Mouse (Mus musculus) heart, postnatal 14 days (tissue): Measurements from ENCODE around the gene Gsdma2. TPM values are rescaled to one million over a fixed set of nuclear protein-coding genes. Genes with fewer than 3 reads are reported as not detected.
A peak's percentile ranks its signal among the peaks of the same experiment; 100 is the strongest.

Source experiments
- DNase-seq, 2 experiments: peaks; one replicate each; pipeline ENCODE4 v3.0.0; 2021 to 2022
- intact Hi-C: fragments of 180-260 bp; cut with DNase I; formaldehyde crosslinking; loops from one replicate; pipeline ENCODE4 v1.15.1; 2025
- total RNA-seq, 2 experiments: library from RNA; stranded (reverse); gene quantifications; 2 replicates each; pipeline ENCODE4 v1.2.3; 2021

The Gsdma2 gene
- total RNA-seq, 2 experiments from 2014 or later = 0.22 to 0.50 TPM

- intact Hi-C loops = no loop called here
- DNase-seq = no peak
Observed at GRCm38 (mm10) chr11:98697225-98697624, 50.7 kb downstream of the Gsdma2 start.

GRCm38 (mm10) chr11:98698849-98699640, 52.5 kb downstream of the Gsdma2 start:
- DNase-seq = no peak

DNA sequence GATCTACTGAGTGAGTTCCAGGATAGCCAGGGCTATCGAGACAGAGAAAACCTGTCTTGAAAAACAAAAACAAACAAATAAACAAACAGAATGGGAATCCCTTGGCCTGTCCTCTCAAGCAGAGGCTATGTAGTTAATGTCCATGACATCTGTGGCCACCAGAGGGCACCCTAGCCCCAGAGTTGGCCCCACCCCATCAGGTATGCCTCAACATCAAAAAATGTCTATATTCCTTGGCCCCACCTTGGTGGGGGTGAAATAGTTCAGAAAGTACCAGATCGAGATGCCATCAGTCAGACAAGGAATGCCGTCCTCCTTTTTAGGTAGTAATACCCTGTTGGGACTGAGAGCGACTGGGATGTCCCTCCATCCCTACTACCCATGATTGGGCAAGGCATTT, 53.4 kb downstream of the Gsdma2 start:
- peak; percentile 85 to 89 for DNase-seq

More at GRCm38 (mm10) chr11:98698849-98699640, 52.5 kb downstream of the Gsdma2 start:
- intact Hi-C loops = no loop called here

DNA sequence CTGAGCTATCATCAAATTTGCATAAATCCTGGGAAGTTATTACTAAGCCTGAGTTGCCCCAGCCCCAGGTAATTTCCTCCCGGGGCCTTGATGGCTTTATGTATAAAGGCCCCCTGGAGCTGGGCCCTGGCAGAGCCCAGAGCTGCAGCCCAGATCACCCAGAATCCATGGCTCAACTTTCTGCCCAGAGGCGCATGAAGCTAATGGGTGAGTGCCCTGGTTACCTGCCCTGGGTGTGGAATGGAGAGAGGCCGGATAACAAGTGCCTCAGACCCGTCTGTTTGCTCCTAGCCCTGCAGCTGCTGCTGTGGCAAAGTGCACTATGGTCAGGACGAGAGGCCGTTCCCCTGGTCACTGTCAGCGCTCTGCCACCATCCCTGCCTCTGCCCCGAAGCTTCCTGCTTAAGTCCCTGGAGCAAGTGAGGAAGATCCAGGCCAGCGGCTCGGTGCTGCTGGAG, 54.7 kb downstream of the Gsdma2 start, which contains the start of gene Csf3:
Csf3 (plus strand) TSS at position 51 of the 458 bp plus-strand sequence.
- no peak for DNase-seq
- intact Hi-C loops = loop anchor here (2.0 kb wide), 2 partner anchors 128 to 208 kb away; no protein-coding TSS in a partner anchor

More for the DNA sequence above, 53.4 kb downstream of the Gsdma2 start:
- intact Hi-C loops = loop anchor here (1.0 to 2.0 kb wide), 3 partner anchors 88 to 209 kb away; no protein-coding TSS in a partner anchor

GRCm38 (mm10) chr11:98702323-98702722, 55.8 kb downstream of the Gsdma2 start:
- intact Hi-C loops = no loop called here
- no peak for DNase-seq

DNA sequence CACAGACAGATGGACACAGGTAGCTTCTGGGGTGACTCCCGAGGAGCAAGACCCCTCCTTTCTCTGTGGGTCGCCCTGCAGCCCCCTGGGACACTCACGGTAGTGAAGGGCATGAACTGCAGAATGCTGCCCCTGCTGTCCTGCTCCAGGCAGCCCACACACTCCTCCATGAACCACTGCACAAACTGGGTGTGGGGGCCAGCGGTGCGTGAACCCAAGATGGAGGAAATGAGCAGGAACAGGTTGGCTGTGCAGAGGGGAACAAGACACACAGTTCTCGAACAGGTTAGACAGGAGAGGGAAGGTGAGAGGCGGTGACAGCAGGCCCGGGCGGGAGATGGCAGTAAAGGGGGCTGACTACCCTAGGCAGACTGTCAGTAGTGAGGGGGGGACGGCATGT, 58.5 kb downstream of the Gsdma2 start:
- intact Hi-C loops = no loop called here

More for the DNA sequence above, 58.5 kb downstream of the Gsdma2 start:
- no peak for DNase-seq

Other genes with a start within 250 kb of the Gsdma2 start
- gene Pgap3, start 246.3 kb upstream of the Gsdma2 start, total RNA-seq = 10 to 100 TPM; 11.7 to 11.9 TPM
- gene Erbb2, start 234.3 kb upstream of the Gsdma2 start, total RNA-seq = 10 to 100 TPM; 11.3 TPM
- 10 to 100 TPM; 44.6 to 52.6 TPM for gene Mien1, start 207.8 kb upstream of the Gsdma2 start, total RNA-seq
- gene Grb7, start 200.4 kb upstream of the Gsdma2 start, total RNA-seq = under 1 TPM in 1 of 2 experiments, not detected in 1; 0.36 TPM
- gene Ikzf3, start 100.7 kb upstream of the Gsdma2 start, total RNA-seq = 1 to 10 TPM in 1 of 2 experiments, under 1 TPM in 1; 0.81 to 5.4 TPM
- gene Zpbp2, start 95.7 kb upstream of the Gsdma2 start, total RNA-seq = not detected
- 10 to 100 TPM; 35.0 to 37.1 TPM for gene Ormdl3, start 59.4 kb upstream of the Gsdma2 start, total RNA-seq
- not detected for gene Lrrc3c, start 48.5 kb upstream of the Gsdma2 start, total RNA-seq
- gene Gm12355, start 21.1 kb upstream of the Gsdma2 start, total RNA-seq = 10 to 100 TPM in 1 of 2 experiments, 1 to 10 TPM in 1; 8.8 to 12.9 TPM
- gene Gsdma3, start 20.4 kb upstream of the Gsdma2 start, total RNA-seq = 1 to 10 TPM; 4.4 to 4.5 TPM
- gene Gsdma, start 17.6 kb downstream of the Gsdma2 start, total RNA-seq = not detected
- 100 to 1,000 TPM; 110 TPM for gene Psmd3, start 35.8 kb downstream of the Gsdma2 start, total RNA-seq
- not detected for gene Csf3, start 54.5 kb downstream of the Gsdma2 start, total RNA-seq
- 10 to 100 TPM; 49.5 to 49.8 TPM for gene Med24, start 82.7 kb downstream of the Gsdma2 start, total RNA-seq
- gene Thra, start 93.9 kb downstream of the Gsdma2 start, total RNA-seq = 100 to 1,000 TPM; 123 to 130 TPM
- gene Nr1d1, start 128.6 kb downstream of the Gsdma2 start, total RNA-seq = 10 to 100 TPM; 20.7 to 31.5 TPM
- 10 to 100 TPM; 71.2 to 71.8 TPM for gene Msl1, start 148.8 kb downstream of the Gsdma2 start, total RNA-seq
- 10 to 100 TPM; 23.6 to 25.0 TPM for gene Casc3, start 158.1 kb downstream of the Gsdma2 start, total RNA-seq
- gene Rapgefl1, start 190.0 kb downstream of the Gsdma2 start, total RNA-seq = 1 to 10 TPM in 1 of 2 experiments, under 1 TPM in 1; 0.61 to 1.0 TPM
- gene Wipf2, start 216.9 kb downstream of the Gsdma2 start, total RNA-seq = 10 to 100 TPM in 1 of 2 experiments, 1 to 10 TPM in 1; 8.2 to 10.6 TPM